ENCODE assay signal across 16 mouse cellular contexts in genomic region chr1:73936537-73936936, GRCm38 (mm10).
DNase-seq lines count a peak whose midpoint lies in the region; ATAC-seq and TF ChIP-seq lines count a peak whose summit lies in the region.
"Had no signal": no experiment of that assay in that cellular context is flagged by ENCODE, and none has a peak within 500 bp of the region (broad histone marks: within the 10 kb centered on the region; RNA-seq: fewer than 3 reads in every experiment).

No protein-coding gene starts in this region.

- no peaks in the 10 kb centered on the region for H3K79me2 ChIP-seq in liver, adult 2 months (ENCODE audit: control insufficient read depth, insufficient read depth, low read length)

- no peak for DNase-seq in heart, embryonic 10.5 days (ENCODE audit: low spot score)
- DNase-seq in liver, adult 2 months (ENCODE audit: extremely low read depth, low read depth, low spot score): peak; percentile 66
- no peak for DNase-seq in liver, embryonic 11.5 days (ENCODE audit: low spot score)
- DNase-seq in splenic B cell, adult 2 months (ENCODE audit: low read depth, low spot score): peak; percentile 8
- DNase-seq in spleen, postnatal 14 days (ENCODE audit: low spot score in 2 of 2): no peak
- DNase-seq in T-cell, adult 2 months (ENCODE audit: low spot score): no peak
- DNase-seq: adrenal gland, postnatal 10 days; cerebellum, postnatal 25 days; heart, postnatal 36 days; lung, postnatal 14 days; right cerebral cortex, adult 18-20 months had no signal

- peaks cover 66% of the 10 kb centered on the region for H3K4me1 ChIP-seq in heart, embryonic 10.5 days
- peaks cover 66% of the 10 kb centered on the region for H3K4me1 ChIP-seq in heart, embryonic 11.5 days (ENCODE audit: control insufficient read depth, insufficient read depth, low read length)
- peaks cover 33% of the 10 kb centered on the region for H3K4me1 ChIP-seq in liver, adult 2 months (ENCODE audit: control insufficient read depth, insufficient read depth, low read length)
- H3K4me1 ChIP-seq in liver, embryonic 11.5 days (replicated peaks; ENCODE audit: control insufficient read depth, insufficient read depth, low read length): peaks cover 5% of the 10 kb centered on the region
- H3K4me1 ChIP-seq: embryonic facial prominence, embryonic 12.5 days; midbrain, embryonic 15.5 days had no signal

- H3K27me3 ChIP-seq in heart, embryonic 10.5 days (ENCODE audit: insufficient read depth, poor library complexity, severe bottlenecking): peaks cover 13% of the 10 kb centered on the region; the same call in 1 of the 2 replicates
- H3K27me3 ChIP-seq in heart, embryonic 11.5 days (ENCODE audit: control insufficient read depth, insufficient read depth, low read length): no peaks in the 10 kb centered on the region
- H3K27me3 ChIP-seq in liver, adult 2 months (ENCODE audit: control insufficient read depth, insufficient read depth, low read length): no peaks in the 10 kb centered on the region
- no peaks in the 10 kb centered on the region for H3K27me3 ChIP-seq in liver, embryonic 11.5 days (replicated peaks; ENCODE audit: control insufficient read depth, insufficient read depth, low read length)
- no peaks in the 10 kb centered on the region for H3K27me3 ChIP-seq in splenic B cell, adult 2 months (ENCODE audit: control insufficient read depth, insufficient read depth, low read length, poor library complexity, severe bottlenecking)
- H3K27me3 ChIP-seq: embryonic facial prominence, embryonic 12.5 days; midbrain, embryonic 15.5 days; neural tube, embryonic 15.5 days had no signal

- H3K27ac ChIP-seq in heart, embryonic 10.5 days: peak overlapping the region; percentile 47; the same call in 1 of the 2 replicates
- H3K27ac ChIP-seq in heart, embryonic 11.5 days (ENCODE audit: low read depth, low read length): no peak overlapping the region
- H3K27ac ChIP-seq in liver, adult 2 months (replicated peaks; ENCODE audit: insufficient read depth, low read depth, low read length): peak overlapping the region; percentile 40
- no peak overlapping the region for H3K27ac ChIP-seq in liver, embryonic 11.5 days (ENCODE audit: low read depth, low read length)
- H3K27ac ChIP-seq: embryonic facial prominence, embryonic 12.5 days; midbrain, embryonic 15.5 days; neural tube, embryonic 15.5 days had no signal

- no peaks in the 10 kb centered on the region for H3K9me3 ChIP-seq in heart, embryonic 10.5 days
- H3K9me3 ChIP-seq in heart, embryonic 11.5 days (replicated peaks; ENCODE audit: control insufficient read depth, low read length): no peaks in the 10 kb centered on the region
- no peaks in the 10 kb centered on the region for H3K9me3 ChIP-seq in liver, embryonic 11.5 days (ENCODE audit: control insufficient read depth, low read length)
- H3K9me3 ChIP-seq: embryonic facial prominence, embryonic 12.5 days; midbrain, embryonic 15.5 days; neural tube, embryonic 15.5 days had no signal

- H3K4me3 ChIP-seq in heart, embryonic 10.5 days: no peak overlapping the region
- no peak overlapping the region for H3K4me3 ChIP-seq in heart, embryonic 11.5 days (ENCODE audit: low read depth, low read length)
- H3K4me3 ChIP-seq in liver, adult 2 months (ENCODE audit: insufficient read depth, low read depth, low read length): no peak overlapping the region
- no peak overlapping the region for H3K4me3 ChIP-seq in liver, embryonic 11.5 days (ENCODE audit: low read depth, low read length)
- H3K4me3 ChIP-seq: embryonic facial prominence, embryonic 12.5 days; midbrain, embryonic 15.5 days; neural tube, embryonic 15.5 days had no signal

- ATAC-seq in heart, embryonic 11.5 days (replicated peaks; ENCODE audit: insufficient number of reproducible peaks, low FRiP score, low TSS enrichment): no peak
- no peak for ATAC-seq in liver, embryonic 11.5 days (replicated peaks; ENCODE audit: low FRiP score)
- ATAC-seq in common myeloid progenitor, adult 5-6 weeks (replicated peaks; ENCODE audit: low read depth, poor library complexity, severe bottlenecking): 0 out of 2 replicates have a peak, but pooled peaks have one; percentile 43
- ATAC-seq: midbrain, embryonic 15.5 days had no signal

- no peak overlapping the region for H3K4me2 ChIP-seq in heart, embryonic 11.5 days
- no peak overlapping the region for H3K4me2 ChIP-seq in liver, embryonic 11.5 days
- H3K4me2 ChIP-seq: embryonic facial prominence, embryonic 12.5 days; midbrain, embryonic 15.5 days; neural tube, embryonic 15.5 days had no signal

- TF ChIP-seq CTCF in liver, adult 2 months (IDR thresholded peaks at IDR 0.05; ENCODE audit: low read depth, low read length): 0 out of 2 replicates have a peak, but pooled peaks have one; percentile 1

- TF ChIP-seq POLR2A in liver, adult 2 months (IDR thresholded peaks at IDR 0.05; ENCODE audit: extremely low read depth, insufficient read depth, low read length): no peak

- 39% methylated on average over 3 of the region's 3 CpGs for WGBS in heart, embryonic 10.5 days
- 47% methylated on average over 3 of the region's 3 CpGs for WGBS in heart, embryonic 11.5 days (ENCODE audit: insufficient replicate concordance)
- 5% methylated on average over 3 of the region's 3 CpGs for WGBS in liver, adult 2 months
- 27% methylated on average over 3 of the region's 3 CpGs for WGBS in liver, embryonic 11.5 days

- H3K36me3 ChIP-seq in heart, embryonic 10.5 days: peaks cover 76% of the 10 kb centered on the region
- H3K36me3 ChIP-seq in heart, embryonic 11.5 days (ENCODE audit: control insufficient read depth, insufficient read depth, low read length): peaks cover 20% of the 10 kb centered on the region
- H3K36me3 ChIP-seq in liver, adult 2 months (ENCODE audit: control insufficient read depth, insufficient read depth, low read length): peaks cover 14% of the 10 kb centered on the region
- H3K36me3 ChIP-seq in liver, embryonic 11.5 days (ENCODE audit: control insufficient read depth, insufficient read depth, low read length): no peaks in the 10 kb centered on the region; the same call in 1 of the 2 replicates
- H3K36me3 ChIP-seq in splenic B cell, adult 2 months (ENCODE audit: control insufficient read depth, insufficient read depth, low read length, poor library complexity, severe bottlenecking): no peaks in the 10 kb centered on the region
- H3K36me3 ChIP-seq: midbrain, embryonic 15.5 days; neural tube, embryonic 15.5 days had no signal

- H3K9ac ChIP-seq in heart, embryonic 11.5 days (ENCODE audit: low read depth, low read length): no peak overlapping the region
- 0 out of 2 replicates have a peak overlapping the region, but pooled peaks have one; percentile 6 for H3K9ac ChIP-seq in liver, adult 2 months (ENCODE audit: low read depth, low read length)
- no peak overlapping the region for H3K9ac ChIP-seq in liver, embryonic 11.5 days (ENCODE audit: low read depth, low read length)
- H3K9ac ChIP-seq: embryonic facial prominence, embryonic 12.5 days; midbrain, embryonic 15.5 days; neural tube, embryonic 15.5 days had no signal

Comparison
In these comparisons a context has a peak if more than half of its experiments do, and no peak if none do; other contexts are left out.
1. DNase-seq: peak in liver, adult 2 months (single experiment) and splenic B cell, adult 2 months (single experiment); none in heart, embryonic 10.5 days (single experiment), liver, embryonic 11.5 days (single experiment), spleen, postnatal 14 days (0 of 2) and T-cell, adult 2 months (single experiment).
2. H3K27ac ChIP-seq: peak in heart, embryonic 10.5 days (single experiment) and liver, adult 2 months (single experiment); none in heart, embryonic 11.5 days (single experiment) and liver, embryonic 11.5 days (single experiment).